Mouse (Mus musculus) erythroblast, embryonic 14.5 days (primary cell): ENCODE results near the gene Ikzf4.

ENCODE experiments used
- GATA1 ChIP-seq: IDR thresholded peaks from 2 replicates; pipeline ENCODE4 v1.6.1; 2012; ENCODE audit warnings: low read length, inconsistent platforms, mixed read lengths
- TAL1 ChIP-seq: IDR thresholded peaks from 3 replicates; pipeline ENCODE4 v1.6.1; 2012; ENCODE audit warnings: low read length, inconsistent platforms, mixed read lengths

DNA sequence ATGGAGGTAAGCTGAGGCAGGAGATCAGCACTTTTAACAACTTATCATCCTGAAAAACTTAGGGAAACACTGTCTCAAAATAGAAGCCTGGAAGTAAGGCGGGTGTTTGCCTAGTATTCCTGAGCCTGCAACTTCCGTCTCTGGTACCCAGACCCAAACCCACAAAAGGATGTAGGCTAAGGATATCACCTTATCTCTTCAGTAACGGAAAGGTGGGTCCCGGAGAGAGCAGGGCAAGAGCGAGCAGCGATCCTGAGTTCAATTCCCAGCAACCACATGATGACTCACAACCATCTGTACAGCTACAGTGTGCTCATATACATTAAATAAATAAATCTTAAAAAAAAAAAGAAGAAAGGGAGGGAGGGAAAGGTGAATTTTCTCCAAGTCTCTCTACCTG is 54.4 kb downstream of the Ikzf4 start:
- TF ChIP-seq GATA1 (no peak), TAL1 (no peak)
